Mouse (Mus musculus) testis, postnatal 14 days (tissue): ENCODE data around the gene Rpl36a-ps1.

Source experiments
- DNase-seq: peaks from one replicate; pipeline ENCODE4 v3.0.0; 2021; ENCODE audit warnings: low spot score

The Rpl36a-ps1 gene

DNA sequence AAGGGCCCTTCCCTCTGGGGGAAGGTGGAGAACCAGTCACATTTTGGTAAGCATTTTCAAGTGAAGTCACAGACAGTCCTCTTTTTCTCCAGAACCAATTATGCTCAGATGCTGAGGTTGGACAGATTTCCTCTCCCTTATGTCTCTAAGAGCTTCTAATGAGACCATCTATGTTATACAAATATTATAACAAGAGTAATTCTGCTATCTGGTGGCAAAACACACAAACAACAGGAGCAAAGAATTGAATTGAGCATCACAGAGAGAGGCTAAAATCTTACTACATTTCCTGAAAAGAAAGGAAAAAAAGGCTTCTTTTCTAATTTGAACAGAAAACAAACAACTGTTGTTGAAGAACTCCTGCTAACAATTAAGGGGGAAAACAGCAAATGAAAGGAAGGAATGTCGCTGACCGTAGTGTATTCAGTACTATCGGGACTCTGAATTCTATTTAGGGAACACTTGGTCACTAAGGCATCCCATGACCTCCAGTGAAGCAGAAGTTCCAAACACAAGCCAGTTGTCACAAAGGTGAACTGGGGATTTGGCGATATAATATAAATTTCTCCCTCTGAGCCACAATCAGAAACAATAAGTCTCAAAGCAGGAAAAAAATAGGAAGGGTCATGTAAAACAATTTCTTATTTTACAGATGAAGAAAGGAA, 42.4 kb downstream of the Rpl36a-ps1 start:
- no peak for DNase-seq
